Mouse (Mus musculus) thymus, postnatal 0 days (tissue): ENCODE data around the gene St6gal1. TPM values are rescaled to one million over a fixed set of nuclear protein-coding genes. Genes with fewer than 3 reads are reported as not detected.

Experiments
- DNase-seq: peaks from one replicate; pipeline ENCODE4 v3.0.0-alpha.2; 2015; ENCODE audit warnings: low spot score
- polyA plus RNA-seq: library from polyadenylated mRNA; unstranded; fragments of >200 nt; fragmentation: Nextera tagmentation; extraction: Ambion mirVana; gene quantifications from 2 replicates; pipeline ENCODE4 v1.2.1, GENCODE M21; 2015

St6gal1 gene
- polyA plus RNA-seq, 1 experiment from 2014 or later: 42.2 TPM

- DNase-seq: no peak
These were observed 48.1 kb downstream of the St6gal1 start for GRCm38 (mm10) chr16:23272521-23273230.

- DNase-seq: no peak
These were observed 49.5 kb downstream of the St6gal1 start for GRCm38 (mm10) chr16:23274005-23274404.

- DNase-seq: no peak
These were observed 50.2 kb downstream of the St6gal1 start for GRCm38 (mm10) chr16:23274606-23275310.

GRCm38 (mm10) chr16:23275661-23276060 is 51.1 kb downstream of the St6gal1 start:
- no peak for DNase-seq

- DNase-seq: peak; percentile 67
These were observed 55.6 kb downstream of the St6gal1 start for GRCm38 (mm10) chr16:23279879-23280741.

GRCm38 (mm10) chr16:23280742-23281090 is 56.2 kb downstream of the St6gal1 start:
- no peak for DNase-seq

GRCm38 (mm10) chr16:23282241-23282640 is 57.7 kb downstream of the St6gal1 start:
- DNase-seq: no peak

GRCm38 (mm10) chr16:23282941-23283340 is 58.4 kb downstream of the St6gal1 start:
- peak; percentile 28 for DNase-seq

GRCm38 (mm10) chr16:23283677-23284076 is 59.1 kb downstream of the St6gal1 start:
- DNase-seq: no peak

- peak; percentile 74 for DNase-seq
These were observed 60.2 kb downstream of the St6gal1 start for GRCm38 (mm10) chr16:23284470-23285394.

GRCm38 (mm10) chr16:23286380-23287097 is 62.0 kb downstream of the St6gal1 start:
- DNase-seq: peak; percentile 85

- no peak for DNase-seq
These were observed 62.9 kb downstream of the St6gal1 start for GRCm38 (mm10) chr16:23287312-23288040.

GRCm38 (mm10) chr16:23288103-23288502 is 63.6 kb downstream of the St6gal1 start:
- no peak for DNase-seq

GRCm38 (mm10) chr16:23289424-23289823 is 64.9 kb downstream of the St6gal1 start:
- DNase-seq: no peak

GRCm38 (mm10) chr16:23290171-23290570 is 65.6 kb downstream of the St6gal1 start:
- DNase-seq: no peak

GRCm38 (mm10) chr16:23291521-23291920 is 67.0 kb downstream of the St6gal1 start:
- DNase-seq: no peak

- DNase-seq: no peak
These were observed 69.7 kb downstream of the St6gal1 start for GRCm38 (mm10) chr16:23294236-23294635.

- no peak for DNase-seq
These were observed 70.2 kb downstream of the St6gal1 start for GRCm38 (mm10) chr16:23294747-23295146.

- no peak for DNase-seq
These were observed 71.2 kb downstream of the St6gal1 start for GRCm38 (mm10) chr16:23295720-23296119.
